Mouse (Mus musculus): ENCODE data around the gene Znhit2.
"Not testable (repeated sequence)": the region's sequence is repeated elsewhere in the genome, so short reads cannot be mapped to it uniquely, and the experiment has no call there.

Znhit2 gene

GRCm38 (mm10) chr19:6044102-6044501, 16.9 kb upstream of the Znhit2 start:
- in situ Hi-C loops (cut with MboI; ENCODE audit: low pct_unique_long_range_greater_than_20kb in 1 of 2, low sequenced_read_pairs in 2 of 2, unreplicated experiment in 1 of 2), result not testable (repeated sequence)

GRCm38 (mm10) chr19:6045366-6046293, 15.4 kb upstream of the Znhit2 start:
- in situ Hi-C loops (cut with MboI; ENCODE audit: low pct_unique_long_range_greater_than_20kb in 1 of 2, low sequenced_read_pairs in 2 of 2, unreplicated experiment in 1 of 2), result no loop called here

GRCm38 (mm10) chr19:6046294-6047153, 14.5 kb upstream of the Znhit2 start, which contains the start of gene Syvn1:
Gene Syvn1 (plus strand): TSS chr19:6046576.
- in situ Hi-C loops (cut with MboI; ENCODE audit: low pct_unique_long_range_greater_than_20kb in 1 of 2, low sequenced_read_pairs in 2 of 2, unreplicated experiment in 1 of 2), result no loop called here

GRCm38 (mm10) chr19:6047154-6047898, 13.7 kb upstream of the Znhit2 start:
- in situ Hi-C loops (cut with MboI; ENCODE audit: low pct_unique_long_range_greater_than_20kb in 1 of 2, low sequenced_read_pairs in 2 of 2, unreplicated experiment in 1 of 2), result no loop called here

- in situ Hi-C loops (cut with MboI; ENCODE audit: low pct_unique_long_range_greater_than_20kb in 1 of 2, low sequenced_read_pairs in 2 of 2, unreplicated experiment in 1 of 2), result no loop called here
Measured at GRCm38 (mm10) chr19:6047899-6048166, 13.2 kb upstream of the Znhit2 start.

- in situ Hi-C loops (cut with MboI; ENCODE audit: low pct_unique_long_range_greater_than_20kb in 1 of 2, low sequenced_read_pairs in 2 of 2, unreplicated experiment in 1 of 2), result no loop called here
Measured at GRCm38 (mm10) chr19:6048681-6049410, 12.1 kb upstream of the Znhit2 start.

- in situ Hi-C loops (cut with MboI; ENCODE audit: low pct_unique_long_range_greater_than_20kb in 1 of 2, low sequenced_read_pairs in 2 of 2, unreplicated experiment in 1 of 2), result no loop called here
Measured at GRCm38 (mm10) chr19:6052516-6052915, 8.5 kb upstream of the Znhit2 start.

GRCm38 (mm10) chr19:6054296-6054695, 6.7 kb upstream of the Znhit2 start:
- in situ Hi-C loops (cut with MboI; ENCODE audit: low pct_unique_long_range_greater_than_20kb in 1 of 2, low sequenced_read_pairs in 2 of 2, unreplicated experiment in 1 of 2), result no loop called here

- in situ Hi-C loops (cut with MboI; ENCODE audit: low pct_unique_long_range_greater_than_20kb in 1 of 2, low sequenced_read_pairs in 2 of 2, unreplicated experiment in 1 of 2), result no loop called here
Measured at GRCm38 (mm10) chr19:6056696-6057095, 4.3 kb upstream of the Znhit2 start.

GRCm38 (mm10) chr19:6057313-6058096, 3.5 kb upstream of the Znhit2 start, which contains the start of the genes Mrpl49 and Fau:
Gene Mrpl49 (minus strand): TSS chr19:6057785.
Gene Fau (plus strand): TSS chr19:6057844.
- in situ Hi-C loops (cut with MboI; ENCODE audit: low pct_unique_long_range_greater_than_20kb in 1 of 2, low sequenced_read_pairs in 2 of 2, unreplicated experiment in 1 of 2), result no loop called here

GRCm38 (mm10) chr19:6058513-6058912, 2.5 kb upstream of the Znhit2 start:
- in situ Hi-C loops (cut with MboI; ENCODE audit: low pct_unique_long_range_greater_than_20kb in 1 of 2, low sequenced_read_pairs in 2 of 2, unreplicated experiment in 1 of 2), result no loop called here

GRCm38 (mm10) chr19:6058966-6059365, 2.0 kb upstream of the Znhit2 start:
- in situ Hi-C loops (cut with MboI; ENCODE audit: low pct_unique_long_range_greater_than_20kb in 1 of 2, low sequenced_read_pairs in 2 of 2, unreplicated experiment in 1 of 2), result no loop called here

GRCm38 (mm10) chr19:6061641-6062302, 780 bp downstream of the Znhit2 start:
- in situ Hi-C loops (cut with MboI; ENCODE audit: low pct_unique_long_range_greater_than_20kb in 1 of 2, low sequenced_read_pairs in 2 of 2, unreplicated experiment in 1 of 2), result no loop called here

GRCm38 (mm10) chr19:6062418-6062817, 1.4 kb downstream of the Znhit2 start:
- in situ Hi-C loops (cut with MboI; ENCODE audit: low pct_unique_long_range_greater_than_20kb in 1 of 2, low sequenced_read_pairs in 2 of 2, unreplicated experiment in 1 of 2), result no loop called here

GRCm38 (mm10) chr19:6063081-6063480, 2.1 kb downstream of the Znhit2 start:
- in situ Hi-C loops (cut with MboI; ENCODE audit: low pct_unique_long_range_greater_than_20kb in 1 of 2, low sequenced_read_pairs in 2 of 2, unreplicated experiment in 1 of 2), result no loop called here

- in situ Hi-C loops (cut with MboI; ENCODE audit: low pct_unique_long_range_greater_than_20kb in 1 of 2, low sequenced_read_pairs in 2 of 2, unreplicated experiment in 1 of 2), result no loop called here
Measured at GRCm38 (mm10) chr19:6066571-6066970, 5.6 kb downstream of the Znhit2 start.
